Mouse (Mus musculus) megakaryocyte, embryonic 14.5 days (primary cell): ENCODE results near the gene Insm1.

ENCODE experiments used
- FLI1 ChIP-seq: IDR thresholded peaks from 2 replicates; pipeline ENCODE4 v1.6.1; 2012; ENCODE audit warnings: low read length, inconsistent platforms, mixed read lengths
- GATA1 ChIP-seq: IDR thresholded peaks from 3 replicates; pipeline ENCODE4 v1.6.1; 2012; ENCODE audit warnings: mixed read lengths, low read length, inconsistent platforms, borderline replicate concordance

DNA sequence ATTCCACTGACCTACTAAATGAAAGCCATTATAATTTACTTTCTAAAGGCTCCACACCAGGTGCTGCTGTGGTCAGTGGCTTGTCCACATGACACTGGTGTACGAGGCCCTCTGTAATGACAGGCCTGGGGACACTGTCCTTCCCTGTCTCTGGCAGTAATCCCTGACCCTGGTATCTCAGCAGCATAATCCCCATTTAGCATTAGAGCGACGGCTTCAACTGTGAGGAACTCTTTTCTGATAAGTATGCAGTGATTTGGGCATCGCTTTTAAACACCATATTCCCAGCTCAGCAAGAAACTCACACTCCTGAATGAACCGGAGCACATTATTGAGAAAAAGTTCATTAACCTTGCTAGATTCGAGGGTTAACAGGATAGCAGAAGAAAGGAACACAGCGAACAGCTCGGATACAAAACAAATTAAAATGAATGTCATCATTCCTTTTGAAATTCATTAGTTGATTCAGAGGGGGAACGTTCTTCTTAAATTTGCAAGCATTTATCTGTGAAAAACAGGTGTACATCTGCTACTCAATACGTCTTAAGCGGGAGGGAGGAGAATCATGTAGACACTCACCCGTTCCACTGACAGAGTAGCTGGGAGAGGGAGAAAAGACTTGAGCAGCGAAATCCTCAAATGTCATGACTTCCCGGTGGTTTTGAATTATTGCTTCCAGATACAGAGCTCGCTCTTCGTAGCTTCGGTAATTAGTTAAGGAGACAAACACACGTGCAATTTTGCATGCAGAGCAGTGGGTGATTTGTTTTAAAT is 38.3 kb downstream of the Insm1 start:
- TF ChIP-seq GATA1 (no peak), FLI1 (no peak)
